Mouse (Mus musculus) cortical plate, adult 2 months (tissue): ENCODE results near the gene Pik3c2a.

Experiments
- CTCF ChIP-seq: fragments of 200-500 bp; IDR thresholded peaks from 2 replicates; pipeline ENCODE4 v1.5.1; 2011; ENCODE audit warnings: mild to moderate bottlenecking, control low read depth, low read length; ENCODE audit not compliant: insufficient read depth; ENCODE audit errors: extremely low read depth
- POLR2A ChIP-seq: fragments of 200-500 bp; IDR thresholded peaks from 2 replicates; pipeline ENCODE4 v1.6.1; 2011; ENCODE audit warnings: mild to moderate bottlenecking, low read length, control low read depth; ENCODE audit not compliant: insufficient read depth; ENCODE audit errors: extremely low read depth

- TF ChIP-seq POLR2A (no peak), CTCF (no peak)
Measured at GRCm38 (mm10) chr7:116442226-116442625, 1.0 kb downstream of the Pik3c2a start.
